Mouse (Mus musculus): Measurements from ENCODE around the gene Btbd2. TPM values are rescaled to one million over a fixed set of nuclear protein-coding genes. Genes with fewer than 3 reads are reported as not detected.

The Btbd2 gene
- total and polyA plus RNA-seq, 2 experiments from 2014 or later = 82.8 to 213 TPM

GRCm38 (mm10) chr10:80623457-80624191, 33.2 kb downstream of the Btbd2 start:
- H3K27ac ChIP-seq = peak overlapping the region; percentile 91
- peaks cover 16% of the 10 kb centered on the region for H3K4me1 ChIP-seq (ENCODE audit: insufficient read depth, low read length)
- WGBS = 14% methylated on average over 15 of the region's 15 CpGs

GRCm38 (mm10) chr10:80622661-80623456, 34.0 kb downstream of the Btbd2 start, which contains the start of gene Csnk1g2:
Csnk1g2 (plus strand) TSS chr10:80622838.
- H3K4me2 ChIP-seq (ENCODE audit: low read depth, low read length) = peak within 1 kb of the TSS; percentile 98
- H3K9me3 ChIP-seq (ENCODE audit: low read length) = no peaks in the 10 kb centered on the region

More at GRCm38 (mm10) chr10:80623457-80624191, 33.2 kb downstream of the Btbd2 start:
- TF ChIP-seq CTCF (IDR thresholded peaks at IDR 0.05; ENCODE audit: low read depth) = no peak
- peak; percentile 49 for DNase-seq (ENCODE audit: low spot score)
- Histone ChIP-seq H3K27me3 (ENCODE audit: insufficient read depth, low read length) (no peaks in the 10 kb centered on the region), H3K9me3 (ENCODE audit: low read length) (no peaks in the 10 kb centered on the region), H3K4me2 (ENCODE audit: low read depth, low read length) (peak overlapping the region; percentile 98), H3K36me3 (ENCODE audit: insufficient read depth, low read length) (no peaks in the 10 kb centered on the region), H3K4me3 (ENCODE audit: low read length) (peak overlapping the region; percentile 85), H3K9ac (replicated peaks; ENCODE audit: low read length) (peak overlapping the region; percentile 95)
- ATAC-seq = no peak

GRCm38 (mm10) chr10:80621940-80622660, 34.8 kb downstream of the Btbd2 start:
- H3K4me3 ChIP-seq (ENCODE audit: low read length) = peak overlapping the region; percentile 85
- ATAC-seq = peak; percentile 98
- H3K4me1 ChIP-seq (ENCODE audit: insufficient read depth, low read length) = peaks cover 16% of the 10 kb centered on the region
- H3K4me2 ChIP-seq (ENCODE audit: low read depth, low read length) = peak overlapping the region; percentile 98
- no peaks in the 10 kb centered on the region for H3K27me3 ChIP-seq (ENCODE audit: insufficient read depth, low read length)
- peak overlapping the region; percentile 95 for H3K9ac ChIP-seq (replicated peaks; ENCODE audit: low read length)
- H3K36me3 ChIP-seq (ENCODE audit: insufficient read depth, low read length) = no peaks in the 10 kb centered on the region
- peak; percentile 22; the same call in 1 of the 2 replicates for TF ChIP-seq CTCF (IDR thresholded peaks at IDR 0.05; ENCODE audit: low read depth)
- DNase-seq (ENCODE audit: low spot score) = peak; percentile 100
- WGBS = under 1% methylated on average over 64 of the region's 64 CpGs
- H3K27ac ChIP-seq = peak overlapping the region; percentile 91
- no peaks in the 10 kb centered on the region for H3K9me3 ChIP-seq (ENCODE audit: low read length)

More at GRCm38 (mm10) chr10:80622661-80623456, 34.0 kb downstream of the Btbd2 start, which contains the start of gene Csnk1g2:
- no peak for DNase-seq (ENCODE audit: low spot score)
- H3K36me3 ChIP-seq (ENCODE audit: insufficient read depth, low read length) = no peaks in the 10 kb centered on the region
- H3K9ac ChIP-seq (replicated peaks; ENCODE audit: low read length) = peak within 1 kb of the TSS; percentile 95
- peak within 1 kb of the TSS; percentile 91 for H3K27ac ChIP-seq
- ATAC-seq = no peak; the same call in 1 of the 2 replicates
- TF ChIP-seq CTCF (IDR thresholded peaks at IDR 0.05; ENCODE audit: low read depth) = no peak
- H3K27me3 ChIP-seq (ENCODE audit: insufficient read depth, low read length) = no peaks in the 10 kb centered on the region
- WGBS = under 1% methylated on average over 82 of the region's 85 CpGs
- peak within 1 kb of the TSS; percentile 85 for H3K4me3 ChIP-seq (ENCODE audit: low read length)
- peaks cover 16% of the 10 kb centered on the region for H3K4me1 ChIP-seq (ENCODE audit: insufficient read depth, low read length)

GRCm38 (mm10) chr10:80621690-80621939, 35.3 kb downstream of the Btbd2 start:
- H3K9ac ChIP-seq (replicated peaks; ENCODE audit: low read length) = peak overlapping the region; percentile 51
- H3K4me1 ChIP-seq (ENCODE audit: insufficient read depth, low read length) = peaks cover 16% of the 10 kb centered on the region
- ATAC-seq (no peak), DNase-seq (ENCODE audit: low spot score) (no peak)
- WGBS = 1% methylated on average over 9 of the region's 9 CpGs
- H3K36me3 ChIP-seq (ENCODE audit: insufficient read depth, low read length) = no peaks in the 10 kb centered on the region
- no peaks in the 10 kb centered on the region for H3K9me3 ChIP-seq (ENCODE audit: low read length)
- H3K4me3 ChIP-seq (ENCODE audit: low read length) = peak overlapping the region; percentile 85
- no peak for TF ChIP-seq CTCF (IDR thresholded peaks at IDR 0.05; ENCODE audit: low read depth)
- no peaks in the 10 kb centered on the region for H3K27me3 ChIP-seq (ENCODE audit: insufficient read depth, low read length)
- peak overlapping the region; percentile 65 for H3K4me2 ChIP-seq (ENCODE audit: low read depth, low read length)
- H3K27ac ChIP-seq = peak overlapping the region; percentile 90

GRCm38 (mm10) chr10:80620796-80621689, 35.8 kb downstream of the Btbd2 start:
- WGBS = 51% methylated on average over 16 of the region's 16 CpGs
- DNase-seq (ENCODE audit: low spot score) (peak; percentile 12), ATAC-seq (no peak)

More at GRCm38 (mm10) chr10:80620796-80621689, 35.8 kb downstream of the Btbd2 start:
- Histone ChIP-seq H3K9ac (replicated peaks; ENCODE audit: low read length) (peak overlapping the region; percentile 51), H3K27me3 (ENCODE audit: insufficient read depth, low read length) (no peaks in the 10 kb centered on the region), H3K4me3 (ENCODE audit: low read length) (peak overlapping the region; percentile 85), H3K27ac (peak overlapping the region; percentile 90), H3K9me3 (ENCODE audit: low read length) (no peaks in the 10 kb centered on the region), H3K4me2 (ENCODE audit: low read depth, low read length) (peak overlapping the region; percentile 65), H3K36me3 (ENCODE audit: insufficient read depth, low read length) (no peaks in the 10 kb centered on the region), H3K4me1 (ENCODE audit: insufficient read depth, low read length) (peaks cover 16% of the 10 kb centered on the region)
- no peak for TF ChIP-seq CTCF (IDR thresholded peaks at IDR 0.05; ENCODE audit: low read depth)

Data from hindbrain, postnatal 0 days (tissue).